Mouse (Mus musculus) embryonic stem cell, embryonic (primary cell): ENCODE results near the gene Bco1.

Source experiments
- CTCF ChIA-PET, 4 experiments: fragments of 300-600 bp in 2 of 4; fragments of 350-600 bp in 2 of 4; sonication (Branson Sonifier 250); formaldehyde crosslinking; loops; one replicate each; lab custom pipeline; 2022; ENCODE audit warnings: inconsistent platforms in 2 of 4; lab: Charles Lee
- POLR2A ChIA-PET, 4 experiments: fragments of 300-600 bp in 2 of 4; fragments of 350-600 bp in 2 of 4; sonication (Branson Sonifier 250); formaldehyde crosslinking; loops; one replicate each; lab custom pipeline; 2022; ENCODE audit warnings: antibody characterized with exemption in 4 of 4, inconsistent platforms in 1 of 4; lab: Charles Lee

The Bco1 gene

GRCm38 (mm10) chr8:117116534-117116933, 20.9 kb downstream of the Bco1 start:
- POLR2A ChIA-PET, result interaction anchor here in 2 of 4 experiments (0.9 to 1.2 kb wide), 3 partner anchors 8 to 9 kb away, joined by 3 to 4 read pairs (median 4); no protein-coding TSS in a partner anchor
- CTCF ChIA-PET, result interaction anchor here in 2 of 4 experiments (0.5 to 1.1 kb wide), 2 partner anchors 8 to 9 kb away, joined by 3 read pairs; no protein-coding TSS in a partner anchor

GRCm38 (mm10) chr8:117118409-117118808, 22.8 kb downstream of the Bco1 start:
- CTCF ChIA-PET, result interaction anchor here in 1 of 4 experiments (0.5 to 1.4 kb wide), 2 partner anchors 10 to 313 kb away, joined by 3 to 5 read pairs; no protein-coding TSS in a partner anchor
- POLR2A ChIA-PET, result no interaction called here

GRCm38 (mm10) chr8:117121277-117121676, 25.6 kb downstream of the Bco1 start:
- CTCF ChIA-PET, result interaction anchor here in 1 of 4 experiments (0.6 to 2.3 kb wide), 6 partner anchors 13 to 505 kb away, joined by 3 to 7 read pairs (median 4); no protein-coding TSS in a partner anchor
- POLR2A ChIA-PET, result interaction anchor here in 3 of 4 experiments (0.5 to 2.5 kb wide), 7 partner anchors 14 to 129 kb away, joined by 3 to 16 read pairs (median 4); partner anchors contain the start of gene Gan (in 1 of the 3)

- POLR2A ChIA-PET, result interaction anchor here in 3 of 4 experiments (0.6 to 1.5 kb wide), 7 partner anchors 8 to 36 kb away, joined by 3 to 5 read pairs (median 4); partner anchors contain the start of gene Gan (in 1 of the 3)
- CTCF ChIA-PET, result interaction anchor here in 2 of 4 experiments (0.5 to 1.6 kb wide), 3 partner anchors 12 to 90 kb away, joined by 3 to 4 read pairs (median 3); no protein-coding TSS in a partner anchor
Measured at GRCm38 (mm10) chr8:117123850-117124633, 28.4 kb downstream of the Bco1 start.

- ChIA-PET POLR2A (no interaction called here), CTCF (interaction anchor here in 1 of 4 experiments (0.6 to 2.8 kb wide), 3 partner anchors 11 to 101 kb away, joined by 3 to 15 read pairs (median 5); no protein-coding TSS in a partner anchor)
Measured at GRCm38 (mm10) chr8:117125854-117126253, 30.2 kb downstream of the Bco1 start.

GRCm38 (mm10) chr8:117126411-117126810, 30.8 kb downstream of the Bco1 start:
- CTCF ChIA-PET, result interaction anchor here in 2 of 4 experiments (1.1 to 2.8 kb wide), 3 partner anchors 10 to 18 kb away, joined by 4 to 15 read pairs (median 9); no protein-coding TSS in a partner anchor
- POLR2A ChIA-PET, result interaction anchor here in 1 of 4 experiments (1.8 to 1.9 kb wide), 2 partner anchors 10 to 13 kb away, joined by 4 to 10 read pairs; no protein-coding TSS in a partner anchor

- CTCF ChIA-PET, result interaction anchor here (0.6 to 2.8 kb wide), 18 partner anchors 8 to 1268 kb away, joined by 3 to 15 read pairs (median 4); no protein-coding TSS in a partner anchor
- POLR2A ChIA-PET, result interaction anchor here in 1 of 4 experiments (1.8 to 1.9 kb wide), 2 partner anchors 9 to 14 kb away, joined by 4 to 10 read pairs; no protein-coding TSS in a partner anchor
Measured at GRCm38 (mm10) chr8:117127063-117127462, 31.4 kb downstream of the Bco1 start.

- ChIA-PET CTCF (interaction anchor here in 2 of 4 experiments (0.6 to 0.7 kb wide), 2 partner anchors 173 to 380 kb away, joined by 3 to 4 read pairs; no protein-coding TSS in a partner anchor), POLR2A (no interaction called here)
Measured at GRCm38 (mm10) chr8:117133702-117134101, 38.0 kb downstream of the Bco1 start.

GRCm38 (mm10) chr8:117136351-117136750, 40.7 kb downstream of the Bco1 start:
- ChIA-PET POLR2A (interaction anchor here (0.5 to 2.8 kb wide), 16 partner anchors 9 to 255 kb away, joined by 3 to 16 read pairs (median 5); partner anchors contain the start of genes Gan (in 3 of the 4), 1700030J22Rik (in 1 of the 4) and Gcsh (in 1 of the 4)), CTCF (interaction anchor here (0.6 to 2.8 kb wide), 13 partner anchors 9 to 444 kb away, joined by 3 to 15 read pairs (median 4); no protein-coding TSS in a partner anchor)

GRCm38 (mm10) chr8:117136763-117137162, 41.1 kb downstream of the Bco1 start:
- ChIA-PET CTCF (interaction anchor here (0.6 to 2.8 kb wide), 14 partner anchors 9 to 444 kb away, joined by 3 to 15 read pairs (median 4); no protein-coding TSS in a partner anchor), POLR2A (interaction anchor here (0.5 to 2.8 kb wide), 20 partner anchors 9 to 254 kb away, joined by 3 to 16 read pairs (median 4); partner anchors contain the start of genes Gan (in 3 of the 4), 1700030J22Rik (in 1 of the 4) and Gcsh (in 1 of the 4))

GRCm38 (mm10) chr8:117137357-117137756, 41.7 kb downstream of the Bco1 start:
- ChIA-PET CTCF (interaction anchor here in 2 of 4 experiments (0.6 to 2.8 kb wide), 7 partner anchors 10 to 152 kb away, joined by 3 to 15 read pairs (median 6); no protein-coding TSS in a partner anchor), POLR2A (interaction anchor here in 3 of 4 experiments (0.6 to 2.8 kb wide), 18 partner anchors 10 to 463 kb away, joined by 3 to 16 read pairs (median 4); partner anchors contain the start of genes Gan (in 3 of the 3) and Gcsh (in 1 of the 3))

GRCm38 (mm10) chr8:117148520-117148919, 52.9 kb downstream of the Bco1 start:
- CTCF ChIA-PET, result interaction anchor here (0.6 to 1.9 kb wide), 13 partner anchors 11 to 322 kb away, joined by 3 to 9 read pairs (median 3); no protein-coding TSS in a partner anchor

GRCm38 (mm10) chr8:117156149-117156548, 60.5 kb downstream of the Bco1 start:
- POLR2A ChIA-PET, result interaction anchor here in 1 of 4 experiments (0.7 kb wide), 1 partner anchor 15 kb away, joined by 3 read pairs; no protein-coding TSS in a partner anchor
- CTCF ChIA-PET, result no interaction called here

More at GRCm38 (mm10) chr8:117148520-117148919, 52.9 kb downstream of the Bco1 start:
- POLR2A ChIA-PET, result interaction anchor here in 2 of 4 experiments (0.5 to 0.7 kb wide), 3 partner anchors 27 to 61 kb away, joined by 3 read pairs; no protein-coding TSS in a partner anchor

- ChIA-PET CTCF (interaction anchor here in 1 of 4 experiments (0.9 kb wide), 1 partner anchor 48 kb away, joined by 3 read pairs; no protein-coding TSS in a partner anchor), POLR2A (interaction anchor here in 3 of 4 experiments (0.6 to 1.9 kb wide), 23 partner anchors 10 to 591 kb away, joined by 3 to 12 read pairs (median 4); partner anchors contain the start of gene 1700030J22Rik (in 2 of the 3))
Measured at GRCm38 (mm10) chr8:117156866-117157768, 61.5 kb downstream of the Bco1 start.

- ChIA-PET POLR2A (interaction anchor here in 3 of 4 experiments (0.6 to 1.9 kb wide), 23 partner anchors 9 to 590 kb away, joined by 3 to 12 read pairs (median 4); partner anchors contain the start of gene 1700030J22Rik (in 2 of the 3)), CTCF (interaction anchor here in 1 of 4 experiments (0.9 kb wide), 1 partner anchor 49 kb away, joined by 3 read pairs; no protein-coding TSS in a partner anchor)
Measured at GRCm38 (mm10) chr8:117157769-117158091, 62.1 kb downstream of the Bco1 start.

- ChIA-PET CTCF (interaction anchor here in 2 of 4 experiments (0.9 to 1.2 kb wide), 2 partner anchors 31 to 50 kb away, joined by 3 read pairs; no protein-coding TSS in a partner anchor), POLR2A (interaction anchor here in 3 of 4 experiments (0.6 to 1.9 kb wide), 23 partner anchors 9 to 426 kb away, joined by 3 to 12 read pairs (median 4); partner anchors contain the start of gene 1700030J22Rik (in 2 of the 3))
Measured at GRCm38 (mm10) chr8:117158135-117158761, 62.6 kb downstream of the Bco1 start, which contains the start of gene Gan. Gan (plus strand) TSS chr8:117158135.
